Mouse (Mus musculus) MEL (cell line): ENCODE measurements at regions not wholly inside any gene's neighbourhood (a gene's known extent, or its start where the extent isn't known, plus 50 kb on each side); places are given as distances from the start of the nearest gene placed in this dataset.

ENCODE experiments used
- CTCF ChIP-seq, 3 experiments: IDR thresholded peaks in 2 of 3; conservative IDR thresholded peaks in 1 of 3; 2 replicates each; pipeline ENCODE4 v1.5.1; 2011 to 2012; ENCODE audit warnings: low read length in 3 of 3, low read depth in 2 of 3, mild to moderate bottlenecking in 2 of 3, improper control_type of control experiment in 1 of 3, inconsistent platforms in 1 of 3, mixed read lengths in 1 of 3, moderate library complexity in 1 of 3; ENCODE audit not compliant: control insufficient read depth in 1 of 3, insufficient read depth in 1 of 3, poor library complexity in 1 of 3, severe bottlenecking in 1 of 3
- EP300 ChIP-seq, 2 experiments: IDR thresholded peaks; 2 replicates each; pipeline ENCODE4 v1.6.1; 2011; ENCODE audit warnings: improper control_type of control experiment in 2 of 2, low read length in 2 of 2, low read depth in 1 of 2, mild to moderate bottlenecking in 1 of 2
- POLR2AphosphoS5 ChIP-seq: IDR thresholded peaks from 2 replicates; pipeline ENCODE4 v1.6.1; 2012; ENCODE audit warnings: low read depth, borderline replicate concordance, mild to moderate bottlenecking, inconsistent platforms, low read length, moderate library complexity, mixed read lengths
- USF1 ChIP-seq: IDR thresholded peaks from 2 replicates; pipeline ENCODE4 v1.6.1; 2014; ENCODE audit warnings: low read depth, mild to moderate bottlenecking, inconsistent platforms, low read length, improper control_type of control experiment, moderate library complexity
- USF2 ChIP-seq, 2 experiments: IDR thresholded peaks; 2 replicates each; pipeline ENCODE4 v1.6.1; 2011 to 2012; ENCODE audit warnings: improper control_type of control experiment in 2 of 2, low read length in 2 of 2, borderline replicate concordance in 1 of 2, inconsistent platforms in 1 of 2, low read depth in 1 of 2, mild to moderate bottlenecking in 1 of 2; ENCODE audit not compliant: insufficient read depth in 1 of 2

GRCm38 (mm10) chr2:17868145-17868544, 128.6 kb downstream of the H2al2a start:
- TF ChIP-seq CTCF (IDR thresholded peaks at IDR 0.05 in 2 of 3, conservative IDR thresholded peaks at IDR 0.05 in 1 of 3; ENCODE audit: control insufficient read depth in 1 of 3, insufficient read depth in 1 of 3, low read depth in 2 of 3, low read length in 3 of 3, poor library complexity in 1 of 3, severe bottlenecking in 1 of 3) (no peak), USF1 (no peak), EP300 (IDR thresholded peaks at IDR 0.05; ENCODE audit: low read depth in 1 of 2, low read length in 2 of 2) (no peak), USF2 (IDR thresholded peaks at IDR 0.05; ENCODE audit: borderline replicate concordance in 1 of 2, insufficient read depth in 1 of 2, low read depth in 1 of 2, low read length in 2 of 2) (no peak), POLR2AphosphoS5 (no peak)
